Mouse (Mus musculus): Measurements from ENCODE around the gene Pck2.

DNA sequence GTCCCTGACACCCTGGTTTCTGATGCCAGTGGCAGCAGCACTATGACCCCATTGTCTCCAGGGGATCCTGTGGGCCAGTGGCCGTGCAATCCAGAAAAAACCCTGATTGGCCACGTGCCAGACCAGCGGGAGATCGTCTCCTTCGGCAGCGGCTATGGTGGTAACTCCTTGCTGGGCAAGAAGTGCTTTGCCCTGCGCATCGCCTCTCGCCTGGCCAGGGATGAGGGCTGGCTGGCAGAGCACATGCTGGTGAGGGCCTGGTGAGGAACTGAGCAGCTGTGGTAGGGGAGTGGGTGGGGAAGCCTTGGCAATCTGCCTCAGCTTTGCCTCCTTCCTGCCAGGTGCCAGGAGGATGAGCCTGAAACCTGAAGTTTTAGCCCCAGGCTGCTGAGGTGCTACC lies 4.3 kb downstream of the Pck2 start:
- TF ChIP-seq CTCF (IDR thresholded peaks at IDR 0.05; ENCODE audit: control insufficient read depth, insufficient read depth, insufficient read length) (no peak), MYOG (IDR thresholded peaks at IDR 0.05; ENCODE audit: control insufficient read depth, extremely low read depth, insufficient read length) (no peak), USF1 (IDR thresholded peaks at IDR 0.05; ENCODE audit: low read depth) (no peak)

Measured in C2C12 (cell line).